Mouse (Mus musculus) stomach, embryonic 15.5 days (tissue): ENCODE measurements around the gene Mcur1. TPM values are rescaled to one million over a fixed set of nuclear protein-coding genes. Genes with fewer than 3 reads are reported as not detected.
A peak's percentile ranks its signal among the peaks of the same experiment; 100 is the strongest.

Experiments used
- ATAC-seq: fragments of 200-750 bp; cut with Nextera tagmentation; 2 replicates; pipeline ENCODE4 v1.8.0; 2017; ENCODE audit warnings: low read depth, moderate number of reproducible peaks, moderate TSS enrichment; ENCODE audit not compliant: insufficient read depth, low FRiP score
- H3K27ac ChIP-seq: fragments of 300-500 bp; sonication (generic); 2 replicates; pipeline ENCODE4 v1.5.1; 2015; ENCODE audit warnings: mild to moderate bottlenecking, inconsistent platforms
- H3K27me3 ChIP-seq: fragments of 300-500 bp; sonication (generic); replicated peaks from 2 replicates; pipeline ENCODE4 v1.6.1; 2015; ENCODE audit warnings: inconsistent platforms
- H3K36me3 ChIP-seq: fragments of 300-500 bp; sonication (generic); 2 replicates; pipeline ENCODE4 v1.6.1; 2015; ENCODE audit warnings: inconsistent platforms
- H3K4me1 ChIP-seq: fragments of 300-500 bp; sonication (generic); 2 replicates; pipeline ENCODE4 v1.6.1; 2015; ENCODE audit warnings: inconsistent platforms
- H3K4me2 ChIP-seq: fragments of 300-500 bp; sonication (generic); 2 replicates; pipeline ENCODE4 v1.6.1; 2015; ENCODE audit warnings: mild to moderate bottlenecking, inconsistent platforms
- H3K4me3 ChIP-seq: fragments of 300-500 bp; sonication (generic); replicated peaks from 2 replicates; pipeline ENCODE4 v1.5.1; 2015; ENCODE audit warnings: inconsistent platforms
- H3K9ac ChIP-seq: fragments of 300-500 bp; sonication (generic); 2 replicates; pipeline ENCODE4 v1.6.1; 2015; ENCODE audit warnings: inconsistent platforms
- H3K9me3 ChIP-seq: fragments of 300-500 bp; sonication (generic); 2 replicates; pipeline ENCODE4 v1.6.1; 2016; ENCODE audit warnings: inconsistent platforms
- WGBS: fragments of 180-500 bp; shearing (Covaris S2); methylation state at CpG from one replicate; pipeline ENCODE4 v1.1.7; 2015; 5-methylcytosine and 5-hydroxymethylcytosine counted together
- polyA plus RNA-seq: library from polyadenylated mRNA; unstranded; fragments of >200 nt; fragmentation: Nextera tagmentation; extraction: Ambion mirVana; gene quantifications from 2 replicates; pipeline ENCODE4 v1.2.1, GENCODE M21; 2015

Mcur1 gene
- polyA plus RNA-seq, 1 experiment from 2014 or later, result 12.7 TPM

- H3K4me2 ChIP-seq, result no peak overlapping the region
- no peaks in the 10 kb centered on the region for H3K9me3 ChIP-seq
- H3K27ac ChIP-seq, result no peak overlapping the region
- no peaks in the 10 kb centered on the region for H3K4me1 ChIP-seq
- H3K9ac ChIP-seq, result no peak overlapping the region
- H3K27me3 ChIP-seq, result no peaks in the 10 kb centered on the region
- H3K36me3 ChIP-seq, result no peaks in the 10 kb centered on the region
- WGBS, result 62% methylated on average over 8 of the region's 8 CpGs
- ATAC-seq, result no peak
- H3K4me3 ChIP-seq, result no peak overlapping the region
Measured at GRCm38 (mm10) chr13:43583504-43583903, 23.5 kb upstream of the Mcur1 start.

- Histone ChIP-seq H3K9ac (no peak overlapping the region), H3K4me2 (no peak overlapping the region), H3K27ac (no peak overlapping the region), H3K36me3 (no peaks in the 10 kb centered on the region), H3K9me3 (no peaks in the 10 kb centered on the region), H3K27me3 (no peaks in the 10 kb centered on the region), H3K4me3 (no peak overlapping the region), H3K4me1 (no peaks in the 10 kb centered on the region)
- WGBS, result 53% methylated on average over 16 of the region's 16 CpGs
- ATAC-seq, result no peak
Measured at GRCm38 (mm10) chr13:43582961-43583360, 23.0 kb upstream of the Mcur1 start.

GRCm38 (mm10) chr13:43580661-43581060 lies 20.7 kb upstream of the Mcur1 start:
- 88% methylated on average over 5 of the region's 5 CpGs for WGBS
- H3K4me3 ChIP-seq, result no peak overlapping the region
- no peaks in the 10 kb centered on the region for H3K4me1 ChIP-seq
- no peak overlapping the region for H3K4me2 ChIP-seq
- no peaks in the 10 kb centered on the region for H3K36me3 ChIP-seq
- H3K27ac ChIP-seq, result no peak overlapping the region
- no peaks in the 10 kb centered on the region for H3K27me3 ChIP-seq
- H3K9ac ChIP-seq, result no peak overlapping the region
- ATAC-seq, result no peak
- H3K9me3 ChIP-seq, result no peaks in the 10 kb centered on the region

GRCm38 (mm10) chr13:43579740-43580139 lies 19.7 kb upstream of the Mcur1 start:
- no peaks in the 10 kb centered on the region for H3K36me3 ChIP-seq
- ATAC-seq, result no peak
- H3K9ac ChIP-seq, result no peak overlapping the region
- H3K4me3 ChIP-seq, result no peak overlapping the region
- 26% methylated on average over 18 of the region's 18 CpGs for WGBS
- no peak overlapping the region for H3K27ac ChIP-seq
- H3K4me2 ChIP-seq, result no peak overlapping the region
- H3K4me1 ChIP-seq, result no peaks in the 10 kb centered on the region
- no peaks in the 10 kb centered on the region for H3K27me3 ChIP-seq
- no peaks in the 10 kb centered on the region for H3K9me3 ChIP-seq

GRCm38 (mm10) chr13:43577766-43578165 lies 17.8 kb upstream of the Mcur1 start:
- Histone ChIP-seq H3K9me3 (no peaks in the 10 kb centered on the region), H3K9ac (no peak overlapping the region), H3K27me3 (no peaks in the 10 kb centered on the region), H3K27ac (no peak overlapping the region), H3K36me3 (no peaks in the 10 kb centered on the region), H3K4me2 (no peak overlapping the region), H3K4me1 (no peaks in the 10 kb centered on the region), H3K4me3 (no peak overlapping the region)
- no peak for ATAC-seq
- 88% methylated on average over 12 of the region's 12 CpGs for WGBS

DNA sequence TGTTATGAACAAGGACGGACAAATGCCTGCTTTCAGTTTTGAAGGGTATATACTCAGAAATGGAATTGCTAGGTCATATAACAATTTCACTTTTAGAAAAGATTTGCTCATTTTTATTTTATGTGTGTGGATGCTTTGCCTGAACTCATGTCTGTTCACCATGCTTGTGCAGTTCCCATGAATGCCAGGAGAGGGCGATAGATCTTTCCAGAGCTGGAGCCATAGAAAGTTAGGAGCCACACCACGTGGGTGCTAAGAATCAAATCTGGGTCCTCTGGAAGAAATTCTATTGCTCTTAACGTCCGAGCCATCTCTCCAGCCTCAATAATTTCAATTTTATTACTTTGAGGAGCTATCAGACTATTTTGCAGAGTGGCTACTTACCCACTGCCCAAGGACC lies 17.3 kb upstream of the Mcur1 start:
- H3K4me3 ChIP-seq, result no peak overlapping the region
- WGBS, result 67% methylated on average over 5 of the region's 5 CpGs

GRCm38 (mm10) chr13:43575431-43575830 lies 15.4 kb upstream of the Mcur1 start:
- no peaks in the 10 kb centered on the region for H3K9me3 ChIP-seq
- H3K4me2 ChIP-seq, result no peak overlapping the region
- 88% methylated on average over 5 of the region's 5 CpGs for WGBS
- no peak overlapping the region for H3K27ac ChIP-seq
- no peak overlapping the region for H3K9ac ChIP-seq
- ATAC-seq, result no peak
- no peaks in the 10 kb centered on the region for H3K27me3 ChIP-seq
- H3K4me3 ChIP-seq, result no peak overlapping the region
- no peaks in the 10 kb centered on the region for H3K36me3 ChIP-seq
- no peaks in the 10 kb centered on the region for H3K4me1 ChIP-seq

More for the DNA sequence above, 17.3 kb upstream of the Mcur1 start:
- Histone ChIP-seq H3K4me2 (no peak overlapping the region), H3K9ac (no peak overlapping the region), H3K36me3 (no peaks in the 10 kb centered on the region), H3K4me1 (no peaks in the 10 kb centered on the region), H3K9me3 (no peaks in the 10 kb centered on the region), H3K27ac (no peak overlapping the region), H3K27me3 (no peaks in the 10 kb centered on the region)
- no peak for ATAC-seq

DNA sequence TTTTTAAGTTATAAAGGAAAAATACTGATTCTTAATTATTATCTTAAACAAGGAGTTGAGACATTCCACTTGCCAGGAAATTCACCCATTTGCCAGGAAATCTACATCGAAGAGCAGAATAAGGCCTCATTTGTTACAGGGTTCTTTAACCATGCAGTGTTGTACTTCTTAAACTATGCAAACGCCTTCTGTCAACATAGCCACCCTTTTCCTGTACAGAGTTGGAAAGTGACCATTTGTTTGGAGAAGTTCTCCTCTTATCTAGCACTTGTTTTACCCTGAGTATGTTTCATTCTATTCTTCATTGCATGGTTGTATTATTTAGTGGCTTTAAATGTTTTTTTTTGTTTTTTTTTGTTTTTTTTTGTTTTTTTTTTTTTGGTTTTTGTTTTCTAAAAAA lies 14.0 kb upstream of the Mcur1 start:
- 57% methylated on average over 2 of the region's 2 CpGs for WGBS
- ATAC-seq, result no peak

DNA sequence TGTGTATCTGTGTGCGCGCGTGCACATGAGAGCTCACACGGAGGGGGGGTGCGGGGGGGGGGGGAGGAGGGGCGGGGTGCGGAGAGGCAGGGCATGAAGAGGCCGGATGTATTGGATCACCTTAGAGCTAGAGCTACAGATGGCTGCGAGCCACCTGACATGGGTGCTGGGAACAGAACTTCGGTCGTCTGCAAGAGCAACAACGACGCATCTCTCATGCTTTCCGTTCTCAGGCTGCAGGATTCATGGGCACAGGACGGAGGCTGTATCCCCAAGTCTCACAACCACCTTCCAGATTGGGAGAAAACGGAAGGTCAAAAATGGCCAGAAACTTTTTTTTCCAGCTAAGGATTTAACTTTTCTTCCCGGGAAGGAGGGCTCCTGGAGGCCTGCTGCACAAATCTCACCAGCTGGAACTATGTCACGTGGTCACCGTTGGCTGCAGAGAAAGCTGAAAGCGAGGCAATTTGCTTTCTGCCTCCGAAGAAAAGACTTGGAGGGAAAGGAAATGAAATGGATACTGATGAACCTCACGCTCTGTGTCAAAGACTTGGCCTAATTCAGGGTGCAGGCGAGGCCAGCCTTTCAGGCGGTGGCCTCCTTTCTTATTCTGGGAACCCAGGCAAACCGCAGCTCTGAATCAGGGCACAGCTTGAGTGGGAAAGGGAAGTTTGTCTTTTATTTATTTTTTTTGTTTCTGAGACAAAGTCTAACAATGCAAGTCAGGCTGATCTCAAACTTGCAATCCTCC lies 7.3 kb upstream of the Mcur1 start:
- H3K36me3 ChIP-seq, result no peaks in the 10 kb centered on the region
- ATAC-seq, result no peak
- no peak overlapping the region for H3K4me3 ChIP-seq
- H3K27ac ChIP-seq, result peak overlapping the region; percentile 36; the same call in 1 of the 2 replicates
- H3K4me2 ChIP-seq, result peak overlapping the region; percentile 17; the same call in 1 of the 2 replicates
- H3K9ac ChIP-seq, result no peak overlapping the region
- H3K9me3 ChIP-seq, result no peaks in the 10 kb centered on the region
- H3K4me1 ChIP-seq, result peaks cover 2% of the 10 kb centered on the region; the same call in 1 of the 2 replicates
- 55% methylated on average over 25 of the region's 25 CpGs for WGBS
- no peaks in the 10 kb centered on the region for H3K27me3 ChIP-seq

More for the DNA sequence above, 14.0 kb upstream of the Mcur1 start:
- H3K36me3 ChIP-seq, result no peaks in the 10 kb centered on the region
- H3K27ac ChIP-seq, result no peak overlapping the region
- H3K9me3 ChIP-seq, result no peaks in the 10 kb centered on the region
- H3K4me3 ChIP-seq, result no peak overlapping the region
- no peak overlapping the region for H3K9ac ChIP-seq
- H3K4me1 ChIP-seq, result no peaks in the 10 kb centered on the region
- H3K27me3 ChIP-seq, result no peaks in the 10 kb centered on the region
- H3K4me2 ChIP-seq, result no peak overlapping the region

DNA sequence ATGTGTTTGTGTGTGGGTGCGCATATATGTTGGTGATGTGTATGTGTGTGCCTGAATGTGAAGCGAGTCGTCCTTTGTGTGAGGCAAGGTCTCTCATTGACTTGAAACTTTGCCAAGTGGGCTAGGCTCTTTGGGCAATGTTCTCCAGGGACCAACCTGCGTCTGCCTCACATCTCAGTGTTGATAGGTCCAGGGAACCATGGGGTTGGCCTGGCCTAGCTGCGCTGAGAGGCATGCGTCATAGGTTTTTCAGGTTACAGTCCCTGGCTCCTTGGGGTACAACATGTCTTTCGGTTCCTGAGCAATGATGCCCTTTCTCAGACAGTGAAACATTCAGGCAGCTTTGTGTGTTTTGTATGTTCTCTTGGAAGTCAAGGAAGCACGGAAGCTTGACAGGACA lies 6.2 kb upstream of the Mcur1 start:
- no peaks in the 10 kb centered on the region for H3K36me3 ChIP-seq
- peaks cover 3% of the 10 kb centered on the region; the same call in 1 of the 2 replicates for H3K4me1 ChIP-seq
- H3K9ac ChIP-seq, result no peak overlapping the region
- ATAC-seq, result no peak
- H3K4me2 ChIP-seq, result no peak overlapping the region
- no peak overlapping the region for H3K27ac ChIP-seq
- no peaks in the 10 kb centered on the region for H3K9me3 ChIP-seq
- H3K27me3 ChIP-seq, result no peaks in the 10 kb centered on the region
- no peak overlapping the region for H3K4me3 ChIP-seq
- 89% methylated on average over 8 of the region's 8 CpGs for WGBS

GRCm38 (mm10) chr13:43565346-43565745 lies 5.4 kb upstream of the Mcur1 start:
- no peaks in the 10 kb centered on the region for H3K27me3 ChIP-seq
- 10% methylated on average over 9 of the region's 9 CpGs for WGBS
- peaks cover 5% of the 10 kb centered on the region; the same call in 1 of the 2 replicates for H3K4me1 ChIP-seq
- no peak overlapping the region for H3K27ac ChIP-seq
- ATAC-seq, result no peak
- H3K4me3 ChIP-seq, result no peak overlapping the region
- no peaks in the 10 kb centered on the region for H3K36me3 ChIP-seq
- H3K4me2 ChIP-seq, result no peak overlapping the region
- H3K9ac ChIP-seq, result no peak overlapping the region
- no peaks in the 10 kb centered on the region for H3K9me3 ChIP-seq

DNA sequence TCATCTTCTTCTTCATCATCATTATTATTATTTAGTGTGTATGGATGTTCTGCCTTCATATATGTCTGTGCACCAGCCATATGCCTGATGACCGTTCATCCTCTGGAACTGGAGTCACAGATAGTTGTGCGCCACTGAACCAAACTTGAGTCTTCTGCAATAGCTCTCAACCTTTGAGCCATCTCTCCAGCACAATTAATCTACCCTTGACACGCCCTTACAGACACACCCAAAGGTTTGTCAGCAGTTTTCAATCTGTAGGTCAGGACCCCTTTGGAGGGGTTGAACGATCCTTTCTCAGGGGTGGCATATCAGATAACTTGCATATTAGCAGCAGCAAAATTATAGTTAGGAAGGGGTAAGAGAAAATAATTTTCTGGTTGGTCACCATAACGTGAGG lies 4.7 kb upstream of the Mcur1 start:
- Histone ChIP-seq H3K36me3 (no peaks in the 10 kb centered on the region), H3K4me1 (peaks cover 5% of the 10 kb centered on the region; the same call in 1 of the 2 replicates), H3K9me3 (no peaks in the 10 kb centered on the region), H3K27me3 (no peaks in the 10 kb centered on the region), H3K9ac (no peak overlapping the region), H3K27ac (no peak overlapping the region), H3K4me3 (no peak overlapping the region), H3K4me2 (no peak overlapping the region)
- 83% methylated on average over 5 of the region's 5 CpGs for WGBS
- ATAC-seq, result no peak
